Mouse (Mus musculus) thymus, adult 2 months (tissue): ENCODE results near the gene Aldh1l1.

Source experiments
- CTCF ChIP-seq: fragments of 200-500 bp; IDR thresholded peaks from 2 replicates; pipeline ENCODE4 v1.5.1; 2012; ENCODE audit warnings: mild to moderate bottlenecking, control low read depth, low read length, moderate library complexity, borderline replicate concordance; ENCODE audit not compliant: control insufficient read depth, poor library complexity, insufficient read depth; ENCODE audit errors: extremely low read depth
- POLR2A ChIP-seq: fragments of 200-500 bp; IDR thresholded peaks from 2 replicates; pipeline ENCODE4 v1.6.1; 2012; ENCODE audit warnings: mild to moderate bottlenecking, low read length, control low read depth, moderate library complexity; ENCODE audit not compliant: control insufficient read depth, poor library complexity, insufficient read depth; ENCODE audit errors: extremely low read depth

DNA sequence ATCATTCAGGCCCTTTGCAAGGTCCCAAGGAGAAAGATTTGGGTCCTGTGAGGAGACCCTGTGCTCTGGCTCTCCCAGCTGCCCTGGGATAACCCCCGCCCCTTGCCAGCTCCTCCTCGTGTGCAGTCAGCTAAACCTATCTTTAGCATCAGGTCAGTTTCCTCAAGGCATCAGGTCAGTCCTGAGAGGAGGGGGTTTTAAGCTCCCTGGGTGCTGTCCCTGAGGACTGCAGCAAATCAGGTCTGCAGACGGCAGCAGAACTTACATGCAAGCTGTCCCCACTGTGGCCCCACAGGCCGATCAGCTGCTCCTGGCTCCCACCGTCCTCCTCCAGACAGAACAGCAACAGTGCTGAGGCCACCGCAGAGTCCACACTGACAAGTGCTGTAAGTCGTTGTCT, 115.5 kb downstream of the Aldh1l1 start:
- TF ChIP-seq POLR2A = no peak
- no peak for TF ChIP-seq CTCF
